Mouse (Mus musculus): ENCODE data around the gene Mdfi.

The Mdfi gene

GRCm38 (mm10) chr17:47796968-47797367 is 37.5 kb downstream of the Mdfi start:
- peak; percentile 33 for DNase-seq

- DNase-seq: no peak
These were observed 38.2 kb downstream of the Mdfi start for GRCm38 (mm10) chr17:47796156-47796816.

GRCm38 (mm10) chr17:47795446-47795845 is 39.0 kb downstream of the Mdfi start:
- DNase-seq: peak; percentile 68

- DNase-seq: peak; percentile 86
These were observed 41.1 kb downstream of the Mdfi start for GRCm38 (mm10) chr17:47793377-47793776.

- DNase-seq: peak; percentile 72
These were observed 42.2 kb downstream of the Mdfi start for GRCm38 (mm10) chr17:47792098-47792863.

- DNase-seq: no peak
These were observed 45.5 kb downstream of the Mdfi start for GRCm38 (mm10) chr17:47788996-47789395.

- no peak for DNase-seq
These were observed 46.2 kb downstream of the Mdfi start for GRCm38 (mm10) chr17:47788306-47788705.

- DNase-seq: no peak
These were observed 46.9 kb downstream of the Mdfi start for GRCm38 (mm10) chr17:47787632-47788031.

- no peak for DNase-seq
These were observed 50.1 kb downstream of the Mdfi start for GRCm38 (mm10) chr17:47784411-47784810.

- DNase-seq: no peak
These were observed 50.9 kb downstream of the Mdfi start for GRCm38 (mm10) chr17:47783445-47784223.

GRCm38 (mm10) chr17:47782486-47782885 is 52.0 kb downstream of the Mdfi start:
- DNase-seq: no peak

- no peak for DNase-seq
These were observed 54.0 kb downstream of the Mdfi start for GRCm38 (mm10) chr17:47780470-47780869.

- DNase-seq: no peak
These were observed 57.4 kb downstream of the Mdfi start for GRCm38 (mm10) chr17:47777141-47777540.

- no peak for DNase-seq
These were observed 60.9 kb downstream of the Mdfi start for GRCm38 (mm10) chr17:47773604-47774003.

GRCm38 (mm10) chr17:47769389-47770299 is 64.8 kb downstream of the Mdfi start:
- no peak for DNase-seq

GRCm38 (mm10) chr17:47768707-47769276 is 65.7 kb downstream of the Mdfi start:
- peak; percentile 41 for DNase-seq

- DNase-seq: no peak
These were observed 66.9 kb downstream of the Mdfi start for GRCm38 (mm10) chr17:47767456-47768141.

GRCm38 (mm10) chr17:47767081-47767455 is 67.4 kb downstream of the Mdfi start:
- DNase-seq: no peak

- DNase-seq: no peak
These were observed 68.0 kb downstream of the Mdfi start for GRCm38 (mm10) chr17:47766407-47767043.

GRCm38 (mm10) chr17:47765986-47766385 is 68.5 kb downstream of the Mdfi start:
- no peak for DNase-seq
